Mouse (Mus musculus) pancreas, adult 10 weeks (tissue): ENCODE results near the gene Fbxo27. TPM values are rescaled to one million over a fixed set of nuclear protein-coding genes. Genes with fewer than 3 reads are reported as not detected.

Experiments used
- polyA plus RNA-seq: library from polyadenylated mRNA; stranded (reverse); fragments of 350-450 nt; fragmentation: Illumina TruSeq; extraction: RNeasy Lipid Tissue Mini Kit (QIAGEN cat#74804); gene quantifications from one replicate; pipeline ENCODE4 v1.2.3, GENCODE M21; 2015; ENCODE audit warnings: low read depth, low replicate concordance; ENCODE audit not compliant: insufficient read depth

Gene Fbxo27
- not detected for polyA plus RNA-seq

GRCm38 (mm10) chr7:28692545-28693320 lies at the start of gene Fbxo27:
TSS of gene Fbxo27 (plus strand) at chr7:28692849.

GRCm38 (mm10) chr7:28716590-28717281 lies 24.1 kb downstream of the Fbxo27 start, which contains the start of gene Fbxo17:
TSS of gene Fbxo17 (plus strand) at chr7:28716804.

GRCm38 (mm10) chr7:28741709-28742438 lies 49.2 kb downstream of the Fbxo27 start, which contains the start of the genes Mrps12 and Sars2:
TSS of gene Mrps12 (minus strand) at chr7:28741820.
TSS of gene Sars2 (plus strand) at chr7:28741992.

Other genes with a start within 250 kb of the Fbxo27 start
- gene Lrfn1, start 240.9 kb upstream of the Fbxo27 start, polyA plus RNA-seq, result 0.52 TPM
- not detected for gene Ifnl2, start 182.4 kb upstream of the Fbxo27 start, polyA plus RNA-seq
- gene Ifnl3, start 170.0 kb upstream of the Fbxo27 start, polyA plus RNA-seq, result not detected
- 18,579 TPM for gene Sycn, start 152.0 kb upstream of the Fbxo27 start, polyA plus RNA-seq
- not detected for gene Nccrp1, start 145.6 kb upstream of the Fbxo27 start, polyA plus RNA-seq
- gene Samd4b, start 94.7 kb upstream of the Fbxo27 start, polyA plus RNA-seq, result 8.6 TPM
- 5.4 TPM for gene Pak4, start 94.7 kb upstream of the Fbxo27 start, polyA plus RNA-seq
- not detected for gene Acp7, start 61.5 kb upstream of the Fbxo27 start, polyA plus RNA-seq
- gene Fbxo17, start 24.0 kb downstream of the Fbxo27 start, polyA plus RNA-seq, result 2.8 TPM
- 42.5 TPM for gene Mrps12, start 49.0 kb downstream of the Fbxo27 start, polyA plus RNA-seq
- gene Sars2, start 49.1 kb downstream of the Fbxo27 start, polyA plus RNA-seq, result 2.6 TPM
- gene Ccer2, start 63.3 kb downstream of the Fbxo27 start, polyA plus RNA-seq, result not detected
- 28.4 TPM for gene Sirt2, start 73.9 kb downstream of the Fbxo27 start, polyA plus RNA-seq
- gene Nfkbib, start 74.7 kb downstream of the Fbxo27 start, polyA plus RNA-seq, result 8.7 TPM
- gene Rinl, start 96.1 kb downstream of the Fbxo27 start, polyA plus RNA-seq, result 1.8 TPM
- gene Hnrnpl, start 115.7 kb downstream of the Fbxo27 start, polyA plus RNA-seq, result 78.4 TPM
- gene Ech1, start 132.4 kb downstream of the Fbxo27 start, polyA plus RNA-seq, result 54.3 TPM
- gene Lgals4, start 141.0 kb downstream of the Fbxo27 start, polyA plus RNA-seq, result 13.7 TPM
- gene Lgals7, start 171.0 kb downstream of the Fbxo27 start, polyA plus RNA-seq, result 7.5 TPM
- gene Capn12, start 188.6 kb downstream of the Fbxo27 start, polyA plus RNA-seq, result 0.26 TPM